Mouse (Mus musculus): Measurements from ENCODE around the gene Pmepa1.

- TF ChIP-seq POLR2A (IDR thresholded peaks at IDR 0.05; ENCODE audit: insufficient read depth, low read depth, low read length) (no peak), CTCF (IDR thresholded peaks at IDR 0.05; ENCODE audit: insufficient read depth, low read depth, low read length) (no peak)
Measured at GRCm38 (mm10) chr2:173285816-173286538, 9.6 kb upstream of the Pmepa1 start.

Data from olfactory bulb, adult 2 months (tissue).